Mouse (Mus musculus) embryo, embryonic 11 days (tissue): ENCODE measurements around the gene Lgr5.

Source experiments
- DNase-seq: peaks from one replicate; pipeline ENCODE4 v3.0.0-alpha.2; 2015

The Lgr5 gene

GRCm38 (mm10) chr10:115493778-115494141 lies 93.8 kb downstream of the Lgr5 start:
- DNase-seq: no peak

GRCm38 (mm10) chr10:115492956-115493777 lies 94.4 kb downstream of the Lgr5 start:
- DNase-seq: peak; percentile 41

- DNase-seq: no peak
Observed at GRCm38 (mm10) chr10:115491803-115492510, 95.6 kb downstream of the Lgr5 start.

GRCm38 (mm10) chr10:115485602-115486001 lies 102.0 kb downstream of the Lgr5 start:
- no peak for DNase-seq

- no peak for DNase-seq
Observed at GRCm38 (mm10) chr10:115484660-115485059, 102.9 kb downstream of the Lgr5 start.

- peak; percentile 46 for DNase-seq
Observed at GRCm38 (mm10) chr10:115478441-115479141, 109.0 kb downstream of the Lgr5 start.

- DNase-seq: no peak
Observed at GRCm38 (mm10) chr10:115476506-115476905, 111.1 kb downstream of the Lgr5 start.

GRCm38 (mm10) chr10:115475000-115475550 lies 112.5 kb downstream of the Lgr5 start:
- no peak for DNase-seq

- no peak for DNase-seq
Observed at GRCm38 (mm10) chr10:115473213-115473961, 114.2 kb downstream of the Lgr5 start.

GRCm38 (mm10) chr10:115470621-115471334 lies 116.8 kb downstream of the Lgr5 start:
- DNase-seq: peak; percentile 54

- DNase-seq: no peak
Observed at GRCm38 (mm10) chr10:115469040-115469439, 118.5 kb downstream of the Lgr5 start.

- no peak for DNase-seq
Observed at GRCm38 (mm10) chr10:115468632-115469031, 118.9 kb downstream of the Lgr5 start.

GRCm38 (mm10) chr10:115467985-115468384 lies 119.6 kb downstream of the Lgr5 start:
- DNase-seq: no peak

GRCm38 (mm10) chr10:115465778-115466177 lies 121.8 kb downstream of the Lgr5 start:
- no peak for DNase-seq

GRCm38 (mm10) chr10:115465072-115465471 lies 122.5 kb downstream of the Lgr5 start:
- DNase-seq: no peak

GRCm38 (mm10) chr10:115462646-115463045 lies 124.9 kb downstream of the Lgr5 start:
- no peak for DNase-seq

- DNase-seq: no peak
Observed at GRCm38 (mm10) chr10:115457368-115458021, 130.1 kb downstream of the Lgr5 start.

GRCm38 (mm10) chr10:115448614-115449013 lies 139.0 kb downstream of the Lgr5 start:
- no peak for DNase-seq

- DNase-seq: no peak
Observed at GRCm38 (mm10) chr10:115437286-115437685, 150.3 kb downstream of the Lgr5 start.

- no peak for DNase-seq
Observed at GRCm38 (mm10) chr10:115425351-115425750, 162.2 kb downstream of the Lgr5 start.

- no peak for DNase-seq
Observed at GRCm38 (mm10) chr10:115421976-115422375, 165.6 kb downstream of the Lgr5 start.
